13 mouse cellular contexts compared by ENCODE assay signal in the genomic region with DNA sequence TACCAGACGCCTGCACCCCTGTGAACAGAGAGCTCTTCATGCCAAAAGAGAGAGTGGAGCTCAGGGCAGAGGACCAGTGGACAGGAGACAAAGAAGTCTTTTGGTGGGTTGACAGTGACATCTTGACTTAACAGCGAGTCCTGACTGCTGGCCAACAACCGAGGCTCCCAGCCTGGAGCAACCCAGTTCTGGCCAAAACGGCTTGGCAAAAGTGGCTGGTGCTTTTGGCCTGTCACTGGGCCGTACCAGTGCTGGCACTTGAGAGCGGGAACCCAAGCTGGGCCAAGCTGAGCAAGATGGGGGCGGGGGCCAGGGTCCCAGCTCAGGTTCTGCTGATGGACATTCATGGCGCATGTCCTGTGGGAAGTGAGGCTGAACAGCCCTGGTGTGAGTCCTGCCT.
DNase-seq lines count a peak whose midpoint lies in the region; TF ChIP-seq lines count a peak whose summit lies in the region.
"Had no signal": no experiment of that assay in that cellular context is flagged by ENCODE, and none has a peak within 500 bp of the region (broad histone marks: within the 10 kb centered on the region; RNA-seq: fewer than 3 reads in every experiment).

No protein-coding gene starts in this region.

- TF ChIP-seq CTCF in layer of hippocampus, adult 2 months (conservative IDR thresholded peaks at IDR 0.05), result no peak
- TF ChIP-seq CTCF in kidney, adult 2 months (conservative IDR thresholded peaks at IDR 0.05; ENCODE audit: insufficient read depth, insufficient read length, low read depth, low read length), result no peak
- TF ChIP-seq CTCF in left cerebral cortex, adult 2 months (IDR thresholded peaks at IDR 0.05), result no peak

- H3K27me3 ChIP-seq in kidney, adult 2 months (replicated peaks; ENCODE audit: control insufficient read depth, insufficient read depth, low read length), result no peaks in the 10 kb centered on the region
- H3K27me3 ChIP-seq: neural tube, embryonic 12.5 days had no signal

- H3K4me3 ChIP-seq in layer of hippocampus, adult 2 months, result no peak overlapping the region
- no peak overlapping the region for H3K4me3 ChIP-seq in kidney, adult 2 months (ENCODE audit: insufficient read depth, low read depth, low read length)
- H3K4me3 ChIP-seq in left cerebral cortex, adult 2 months, result no peak overlapping the region
- H3K4me3 ChIP-seq: neural tube, embryonic 12.5 days had no signal

- H3K4me1 ChIP-seq in kidney, adult 2 months (ENCODE audit: control insufficient read depth, insufficient read depth, low read length), result peaks cover 2% of the 10 kb centered on the region; the same call in 1 of the 2 replicates

- intact Hi-C loops in left cerebral cortex, adult 2 months (cut with DNase I), result no loop called here

- WGBS in kidney, adult 2 months, result 89% methylated on average over 8 of the region's 8 CpGs

- no peaks in the 10 kb centered on the region for H3K36me3 ChIP-seq in kidney, adult 2 months (ENCODE audit: control insufficient read depth, insufficient read depth, low read length)

- no peak overlapping the region for H3K27ac ChIP-seq in layer of hippocampus, adult 2 months
- no peak overlapping the region for H3K27ac ChIP-seq in kidney, adult 2 months (ENCODE audit: insufficient read depth, low read depth, low read length)
- H3K27ac ChIP-seq in left cerebral cortex, adult 2 months, result no peak overlapping the region
- H3K27ac ChIP-seq: liver, embryonic 14.5 days; macrophage; neural tube, embryonic 12.5 days had no signal

- peak; percentile 51 for DNase-seq in adrenal gland, postnatal 14 days
- DNase-seq in adrenal gland, postnatal 25 days, result no peak
- DNase-seq in layer of hippocampus, adult 8-10 months (ENCODE audit: low spot score in 2 of 2), result peak; percentile 44 to 49
- DNase-seq in layer of hippocampus, adult 2 months (ENCODE audit: low spot score in 2 of 2), result no peak
- DNase-seq in brain, adult 2 months (ENCODE audit: low read depth, low spot score), result peak; percentile 93
- DNase-seq in cerebellum, postnatal 36 days, result peak; percentile 82 to 85
- DNase-seq in kidney, adult 2 months, result no peak
- DNase-seq in left cerebral cortex, adult 2 months (ENCODE audit: extremely low spot score in 1 of 2, low spot score in 2 of 2), result no peak
- DNase-seq: kidney, adult 11 months; right cerebral cortex, postnatal 14 days had no signal

- TF ChIP-seq POLR2A in kidney, adult 2 months (IDR thresholded peaks at IDR 0.05; ENCODE audit: low read depth, low read length), result no peak

Comparison
In these comparisons a context has a peak if more than half of its experiments do, and no peak if none do; other contexts are left out.
1. DNase-seq: peak in adrenal gland, postnatal 14 days (single experiment), layer of hippocampus, adult 8-10 months (2 of 2), brain, adult 2 months (single experiment) and cerebellum, postnatal 36 days (2 of 2); none in adrenal gland, postnatal 25 days (single experiment), layer of hippocampus, adult 2 months (0 of 2), kidney, adult 2 months (single experiment) and left cerebral cortex, adult 2 months (0 of 2).